Mouse (Mus musculus) testis, adult 2 months (tissue): ENCODE measurements at regions not wholly inside any gene's neighbourhood (a gene's known extent, or its start where the extent isn't known, plus 50 kb on each side); places are given as distances from the start of the nearest gene placed in this dataset.

Experiments
- H3K27ac ChIP-seq: fragments of 200-500 bp; 2 replicates; pipeline ENCODE4 v1.5.1; 2012; ENCODE audit warnings: low read depth, low read length; ENCODE audit not compliant: control insufficient read depth, insufficient read depth
- H3K27me3 ChIP-seq: fragments of 200-500 bp; 2 replicates; pipeline ENCODE4 v1.6.1; 2012; ENCODE audit warnings: mild to moderate bottlenecking, low read length, moderate library complexity; ENCODE audit not compliant: control insufficient read depth, insufficient read depth
- H3K36me3 ChIP-seq: fragments of 200-500 bp; 2 replicates; pipeline ENCODE4 v1.6.1; 2012; ENCODE audit warnings: mild to moderate bottlenecking, low read length; ENCODE audit not compliant: control insufficient read depth, insufficient read depth
- H3K4me1 ChIP-seq: fragments of 200-500 bp; 2 replicates; pipeline ENCODE4 v1.6.1; 2012; ENCODE audit warnings: low read length; ENCODE audit not compliant: control insufficient read depth, insufficient read depth
- H3K4me3 ChIP-seq: fragments of 200-500 bp; 2 replicates; pipeline ENCODE4 v1.5.1; 2012; ENCODE audit warnings: low read depth, mild to moderate bottlenecking, low read length, moderate library complexity, mixed read lengths; ENCODE audit not compliant: control insufficient read depth
- CTCF ChIP-seq: fragments of 200-500 bp; IDR thresholded peaks from 2 replicates; pipeline ENCODE4 v1.5.1; 2012; ENCODE audit warnings: low read depth, mild to moderate bottlenecking, inconsistent platforms, low read length, moderate library complexity; ENCODE audit not compliant: control insufficient read depth, insufficient read depth, insufficient replicate concordance
- POLR2A ChIP-seq: fragments of 200-500 bp; IDR thresholded peaks from 2 replicates; pipeline ENCODE4 v1.6.1; 2012; ENCODE audit warnings: low read depth, mild to moderate bottlenecking, inconsistent platforms, low read length, moderate library complexity; ENCODE audit not compliant: control insufficient read depth

DNA sequence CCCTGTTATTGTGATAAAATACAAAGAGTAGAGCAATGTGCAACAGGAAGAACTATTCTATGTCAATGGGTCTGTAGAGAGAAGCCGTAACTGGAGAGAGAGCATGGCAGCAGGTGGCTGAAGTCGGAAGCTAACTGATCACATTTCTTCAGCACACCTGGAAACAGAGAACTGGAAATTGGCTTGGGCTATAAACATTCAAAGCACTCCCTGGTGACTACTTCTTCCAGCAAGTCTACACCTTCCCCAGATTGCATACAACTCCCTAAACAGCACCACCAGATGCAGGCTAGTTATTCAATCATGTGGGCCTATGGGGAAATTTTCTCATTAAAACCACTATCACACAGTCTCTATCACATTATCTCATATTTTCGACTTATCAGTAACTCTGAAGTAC is 413.4 kb downstream of the Basp1 start:
- Histone ChIP-seq H3K27me3 (no peaks in the 10 kb centered on the region), H3K27ac (no peak overlapping the region), H3K36me3 (no peaks in the 10 kb centered on the region), H3K4me3 (no peak overlapping the region), H3K4me1 (no peaks in the 10 kb centered on the region)
- no peak for TF ChIP-seq CTCF
- TF ChIP-seq POLR2A, result no peak

GRCm38 (mm10) chr15:24993325-24993673 is 420.3 kb downstream of the Basp1 start:
- no peaks in the 10 kb centered on the region for H3K36me3 ChIP-seq
- H3K27me3 ChIP-seq, result no peaks in the 10 kb centered on the region
- TF ChIP-seq CTCF, result no peak
- H3K4me3 ChIP-seq, result no peak overlapping the region
- H3K27ac ChIP-seq, result no peak overlapping the region
- H3K4me1 ChIP-seq, result peaks cover 3% of the 10 kb centered on the region; the same call in 1 of the 2 replicates

DNA sequence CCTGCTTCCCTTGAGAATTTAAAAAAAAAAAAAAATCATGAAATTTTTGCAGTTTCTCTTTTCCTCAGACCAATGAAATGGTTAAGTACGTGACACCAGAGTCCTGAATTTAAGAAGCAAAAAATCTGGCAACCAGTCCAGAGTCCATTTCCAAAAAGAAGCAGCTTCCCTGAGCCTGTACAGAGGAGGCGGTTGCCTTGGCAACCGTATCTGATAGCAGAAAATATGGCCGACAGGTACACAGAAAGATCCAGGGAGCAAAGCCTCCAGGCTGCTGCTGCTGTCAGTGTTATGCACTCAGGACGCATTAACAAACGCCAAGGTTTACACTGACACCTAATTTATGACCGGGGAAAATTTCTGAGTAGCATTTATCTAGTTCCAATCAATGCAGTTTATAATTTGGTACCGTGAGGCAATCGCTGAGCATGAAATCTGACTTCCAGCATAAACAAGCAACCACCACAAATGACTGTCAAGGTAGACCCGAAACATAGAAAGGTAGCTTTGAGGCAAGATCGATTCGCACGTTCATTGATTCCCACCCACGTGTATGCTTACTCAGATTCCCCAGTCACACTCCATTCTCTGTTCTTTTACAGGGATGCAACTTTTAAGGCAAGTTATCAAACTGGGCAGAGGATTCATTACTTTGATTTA is 420.8 kb downstream of the Basp1 start:
- Histone ChIP-seq H3K4me1 (peaks cover 3% of the 10 kb centered on the region; the same call in 1 of the 2 replicates), H3K36me3 (no peaks in the 10 kb centered on the region), H3K4me3 (no peak overlapping the region), H3K27me3 (no peaks in the 10 kb centered on the region), H3K27ac (no peak overlapping the region)
- TF ChIP-seq CTCF (no peak), POLR2A (no peak)

- H3K27ac ChIP-seq, result no peak overlapping the region
- no peak for TF ChIP-seq POLR2A
- no peak for TF ChIP-seq CTCF
- peaks cover 3% of the 10 kb centered on the region; the same call in 1 of the 2 replicates for H3K4me1 ChIP-seq
- H3K36me3 ChIP-seq, result no peaks in the 10 kb centered on the region
- H3K4me3 ChIP-seq, result no peak overlapping the region
- H3K27me3 ChIP-seq, result no peaks in the 10 kb centered on the region
These were observed 423.3 kb downstream of the Basp1 start for GRCm38 (mm10) chr15:24990082-24990786.

DNA sequence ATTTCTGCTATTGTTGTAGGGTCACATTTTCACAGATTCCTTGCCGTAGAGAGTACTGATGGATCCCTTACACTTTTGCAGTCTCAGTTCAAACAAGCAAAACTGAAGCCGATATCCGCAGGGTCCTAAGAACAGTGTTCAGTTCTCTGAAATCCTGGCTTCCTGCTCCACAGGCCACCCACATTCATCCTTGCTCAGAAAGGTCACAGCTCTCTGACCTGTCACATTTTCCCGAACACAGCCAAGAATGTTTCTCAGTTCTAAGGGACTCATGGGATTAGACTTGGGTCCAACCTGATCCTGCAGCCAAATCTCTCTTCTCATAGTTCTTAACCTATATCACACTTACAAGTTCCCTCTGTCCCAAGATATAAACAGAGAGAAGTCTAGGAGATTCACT is 432.7 kb downstream of the Basp1 start:
- Histone ChIP-seq H3K27ac (no peak overlapping the region), H3K4me1 (no peaks in the 10 kb centered on the region), H3K4me3 (no peak overlapping the region), H3K36me3 (no peaks in the 10 kb centered on the region), H3K27me3 (no peaks in the 10 kb centered on the region)
- TF ChIP-seq CTCF, result no peak
- TF ChIP-seq POLR2A, result no peak

DNA sequence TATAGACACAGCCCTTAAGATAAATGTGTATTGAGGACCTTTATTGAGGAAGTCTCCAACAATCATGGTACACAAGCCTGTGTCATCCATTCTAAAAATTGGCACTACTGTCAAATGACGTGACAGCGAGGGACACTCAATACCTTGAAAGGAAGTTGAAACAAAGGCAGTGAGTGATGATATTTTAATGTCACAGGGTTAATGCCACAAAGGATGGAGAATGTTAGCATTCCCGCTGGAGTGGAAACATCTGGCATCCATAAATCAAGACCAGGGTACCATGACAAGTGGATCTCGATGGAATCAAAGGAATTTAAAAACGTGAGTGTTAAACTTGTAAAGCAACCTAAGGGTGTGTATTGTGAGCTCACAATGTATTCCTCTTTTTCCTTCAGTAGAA is 441.5 kb downstream of the Basp1 start:
- no peaks in the 10 kb centered on the region for H3K27me3 ChIP-seq

DNA sequence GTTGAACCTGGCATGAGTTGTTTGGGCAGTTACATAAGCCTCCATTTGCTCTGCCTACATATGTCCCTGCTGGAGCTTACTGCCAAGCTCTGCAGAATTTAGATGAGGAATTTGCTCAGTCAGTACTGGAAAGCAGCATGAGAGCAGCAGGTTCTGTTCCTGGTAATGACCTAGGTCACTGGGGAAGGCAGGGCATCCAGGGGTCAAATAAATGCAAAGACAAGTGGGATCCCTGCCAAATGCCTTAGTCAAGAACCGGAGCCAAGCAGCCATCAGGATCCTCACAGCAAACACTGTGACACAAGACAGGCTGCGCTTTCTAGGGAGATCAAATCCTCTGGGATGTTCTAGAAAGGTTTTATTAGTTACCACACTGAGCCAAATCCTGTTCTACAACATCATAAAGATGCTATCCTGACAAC is 444.2 kb downstream of the Basp1 start:
- Histone ChIP-seq H3K36me3 (no peaks in the 10 kb centered on the region), H3K27ac (no peak overlapping the region), H3K4me1 (no peaks in the 10 kb centered on the region), H3K4me3 (peak overlapping the region; percentile 14; the same call in 1 of the 2 replicates), H3K27me3 (no peaks in the 10 kb centered on the region)
- TF ChIP-seq CTCF (no peak), POLR2A (no peak)

More for the DNA sequence above, 441.5 kb downstream of the Basp1 start:
- H3K36me3 ChIP-seq, result no peaks in the 10 kb centered on the region
- H3K4me1 ChIP-seq, result no peaks in the 10 kb centered on the region
- H3K27ac ChIP-seq, result no peak overlapping the region; the same call in 1 of the 2 replicates
- TF ChIP-seq POLR2A, result no peak
- TF ChIP-seq CTCF, result no peak
- H3K4me3 ChIP-seq, result peak overlapping the region; percentile 81; the same call in 1 of the 2 replicates
